Mouse (Mus musculus) layer of hippocampus, postnatal 10 days (tissue): ENCODE data around the gene Fcrlb. TPM values are rescaled to one million over a fixed set of nuclear protein-coding genes. Genes with fewer than 3 reads are reported as not detected.
"Not testable (repeated sequence)": the region's sequence is repeated elsewhere in the genome, so short reads cannot be mapped to it uniquely, and the experiment has no call there.

Experiments
- DNase-seq, 2 experiments: peaks; one replicate each; pipeline ENCODE4 v3.0.0; 2021; ENCODE audit warnings: low spot score in 2 of 2
- long read RNA-seq: library from polyadenylated mRNA; stranded (forward); transcript quantifications from one replicate; pipeline ENCODE4 v2.0.0, GENCODE M21; 2023
- total RNA-seq, 2 experiments: library from RNA; stranded (reverse); gene quantifications; 2 replicates each; pipeline ENCODE4 v1.2.3; 2021

Gene Fcrlb
- under 1 TPM; 0.51 to 0.66 TPM for total RNA-seq
- long read RNA-seq, partial matches to known transcripts = 1 of 1 reads
- long read RNA-seq, other reads (novel, unspliced or antisense) = 0 of 1 reads

GRCm38 (mm10) chr1:170912891-170913615 lies at the start of gene Fcrlb:
Fcrlb (minus strand) TSS chr1:170912941.
- no peak for DNase-seq

- DNase-seq = no peak
Observed at GRCm38 (mm10) chr1:170962301-170962700, 49.6 kb upstream of the Fcrlb start.

- DNase-seq = no peak
Observed at GRCm38 (mm10) chr1:170961101-170961500, 48.4 kb upstream of the Fcrlb start.

GRCm38 (mm10) chr1:170959791-170960190 lies 47.0 kb upstream of the Fcrlb start:
- no peak for DNase-seq

GRCm38 (mm10) chr1:170958225-170958624 lies 45.5 kb upstream of the Fcrlb start:
- no peak for DNase-seq

GRCm38 (mm10) chr1:170953192-170953591 lies 40.5 kb upstream of the Fcrlb start:
- no peak for DNase-seq

- DNase-seq = no peak
Observed at GRCm38 (mm10) chr1:170950772-170951171, 38.0 kb upstream of the Fcrlb start.

GRCm38 (mm10) chr1:170944908-170945307 lies 32.2 kb upstream of the Fcrlb start:
- not testable (repeated sequence) for DNase-seq

- not testable (repeated sequence) for DNase-seq
Observed at GRCm38 (mm10) chr1:170944151-170944550, 31.4 kb upstream of the Fcrlb start.

- no peak for DNase-seq
Observed at GRCm38 (mm10) chr1:170939255-170939654, 26.5 kb upstream of the Fcrlb start.

- no peak for DNase-seq
Observed at GRCm38 (mm10) chr1:170934383-170934782, 21.6 kb upstream of the Fcrlb start.

GRCm38 (mm10) chr1:170933940-170934339 lies 21.2 kb upstream of the Fcrlb start:
- no peak for DNase-seq

GRCm38 (mm10) chr1:170933386-170933920 lies 20.7 kb upstream of the Fcrlb start:
- no peak for DNase-seq

- no peak for DNase-seq
Observed at GRCm38 (mm10) chr1:170932043-170932442, 19.3 kb upstream of the Fcrlb start.

GRCm38 (mm10) chr1:170929245-170929644 lies 16.5 kb upstream of the Fcrlb start:
- DNase-seq = no peak

GRCm38 (mm10) chr1:170928467-170928866 lies 15.7 kb upstream of the Fcrlb start:
- DNase-seq = no peak

- DNase-seq = no peak
Observed at GRCm38 (mm10) chr1:170927378-170927777, 14.6 kb upstream of the Fcrlb start, which contains the start of gene Fcrla. Fcrla (minus strand) TSS chr1:170927583.

- DNase-seq = no peak
Observed at GRCm38 (mm10) chr1:170926941-170927340, 14.2 kb upstream of the Fcrlb start.

- no peak for DNase-seq
Observed at GRCm38 (mm10) chr1:170924485-170924884, 11.7 kb upstream of the Fcrlb start.

- DNase-seq = no peak
Observed at GRCm38 (mm10) chr1:170919308-170919707, 6.6 kb upstream of the Fcrlb start.

- DNase-seq = no peak
Observed at GRCm38 (mm10) chr1:170915657-170916056, 2.9 kb upstream of the Fcrlb start.

- no peak for DNase-seq
Observed at GRCm38 (mm10) chr1:170911907-170912660, 657 bp downstream of the Fcrlb start.
